ENCODE assay signal across 8 mouse cellular contexts in the genomic region with DNA sequence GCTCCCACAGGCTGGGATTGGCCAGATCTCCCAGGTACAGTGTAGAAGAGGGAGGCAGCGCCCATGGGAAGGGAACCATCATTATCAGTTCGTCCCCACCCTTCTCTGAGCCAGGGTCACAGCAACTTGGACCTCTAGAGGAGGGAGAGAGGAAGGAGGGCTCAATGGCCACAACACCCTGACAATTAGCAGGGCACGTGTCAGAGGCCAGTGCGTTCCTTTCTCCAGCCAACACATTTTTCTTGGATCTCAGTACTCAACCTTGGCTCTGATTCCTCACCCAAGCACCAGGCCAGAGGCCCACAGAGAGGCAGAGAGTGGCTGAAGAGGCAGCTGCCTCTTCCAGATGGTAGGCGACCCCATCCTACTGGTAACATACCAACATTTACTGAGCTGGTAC.
A peak's percentile ranks its signal among the peaks of the same experiment; 100 is the strongest.
DNase-seq lines count a peak whose midpoint lies in the region; ATAC-seq and TF ChIP-seq lines count a peak whose summit lies in the region.

No protein-coding gene starts in this region.

- H3K4me1 ChIP-seq in megakaryocyte, embryonic 14.5 days: peaks cover 41% of the 10 kb centered on the region

- no peaks in the 10 kb centered on the region for H3K9me3 ChIP-seq in megakaryocyte, embryonic 14.5 days

- H3K27me3 ChIP-seq in megakaryocyte, embryonic 14.5 days (replicated peaks): peaks cover 66% of the 10 kb centered on the region
- H3K27me3 ChIP-seq in myocyte (ENCODE audit: control insufficient read depth, insufficient read depth, insufficient read length): no peaks in the 10 kb centered on the region

- H3K36me3 ChIP-seq in megakaryocyte, embryonic 14.5 days (replicated peaks; ENCODE audit: low read length): no peaks in the 10 kb centered on the region
- no peaks in the 10 kb centered on the region for H3K36me3 ChIP-seq in myocyte (ENCODE audit: control insufficient read depth, insufficient read depth)

- peak overlapping the region; percentile 86 for H3K4me2 ChIP-seq in myocyte (ENCODE audit: low read depth)

- ATAC-seq in megakaryocyte, adult 5-6 weeks (ENCODE audit: poor library complexity, severe bottlenecking): no peak
- ATAC-seq in erythroblast, adult 5-6 weeks (replicated peaks; ENCODE audit: low FRiP score, poor library complexity, severe bottlenecking): no peak

- TF ChIP-seq POLR2A in myocyte (IDR thresholded peaks at IDR 0.05; ENCODE audit: insufficient read length, low read depth): peak; percentile 21

- peak overlapping the region; percentile 23 for H3K4me3 ChIP-seq in megakaryocyte, embryonic 14.5 days (replicated peaks)
- H3K4me3 ChIP-seq in myocyte: peak overlapping the region; percentile 4

- peak; percentile 60 to 89 for DNase-seq in adrenal gland, adult (ENCODE audit: inconsistent age in 2 of 2, low spot score in 1 of 2)
- DNase-seq in adrenal gland, adult 8-10 months: no peak
- DNase-seq in kidney, postnatal 25 days: peak; percentile 73 to 88
- DNase-seq in spleen, postnatal 10 days (ENCODE audit: low spot score in 2 of 2): no peak

- H3ac ChIP-seq in myocyte (ENCODE audit: control insufficient read depth, insufficient read length): no peak overlapping the region

- peaks cover 81% of the 10 kb centered on the region for H3K79me2 ChIP-seq in myocyte (ENCODE audit: control insufficient read depth, insufficient read depth)

TF ChIP-seq in myocyte, 11 proteins besides CTCF, POLR2A, EP300 and RAD21:
- no peak for TF ChIP-seq USF1 (IDR thresholded peaks at IDR 0.05; ENCODE audit: low read depth)
- TF ChIP-seq POLR2AphosphoS2 (IDR thresholded peaks at IDR 0.05; ENCODE audit: insufficient read length, low read depth): no peak
- TF ChIP-seq MYOD1 (IDR thresholded peaks at IDR 0.05; ENCODE audit: control insufficient read depth in 1 of 3, insufficient read length in 2 of 3, low read depth in 2 of 3): peak in 1 of 3 experiments; percentile 62
- TF ChIP-seq SRF (IDR thresholded peaks at IDR 0.05; ENCODE audit: control insufficient read depth, insufficient read length, low read depth): no peak
- TF ChIP-seq MAX (IDR thresholded peaks at IDR 0.05; ENCODE audit: low read depth): no peak
- TF ChIP-seq REST (IDR thresholded peaks at IDR 0.05; ENCODE audit: insufficient read depth, insufficient read length): no peak

Comparison
In these comparisons a context has a peak if more than half of its experiments do, and no peak if none do; other contexts are left out.
1. DNase-seq: peak in adrenal gland, adult (2 of 2) and kidney, postnatal 25 days (2 of 2); none in adrenal gland, adult 8-10 months (single experiment) and spleen, postnatal 10 days (0 of 2).